Comparison of ENCODE assay signal across 25 mouse cellular contexts in genomic region chr10:82756466-82756865, GRCm38 (mm10). TPM values are rescaled to one million over a fixed set of nuclear protein-coding genes. Genes with fewer than 3 reads are reported as not detected.
DNase-seq lines count a peak whose midpoint lies in the region; ATAC-seq and TF ChIP-seq lines count a peak whose summit lies in the region.
"Had no signal": no experiment of that assay in that cellular context is flagged by ENCODE, and none has a peak within 500 bp of the region (broad histone marks: within the 10 kb centered on the region; RNA-seq: fewer than 3 reads in every experiment).

No protein-coding gene starts in this region.

- H3K4me1 ChIP-seq in E14TG2a.4 (replicated peaks; ENCODE audit: low read depth, low read length): peaks cover 79% of the 10 kb centered on the region

- no peak for TF ChIP-seq CTCF in E14TG2a.4 (conservative IDR thresholded peaks at IDR 0.05; ENCODE audit: low read length)

- DNase-seq in ES-CJ7 (ENCODE audit: low read depth, low spot score): peak; percentile 49
- DNase-seq in R1 (ENCODE audit: low read depth, low spot score): peak; percentile 76
- peak; percentile 82 for DNase-seq in ZHBTc4 (ENCODE audit: low read depth, low spot score)
- DNase-seq in adrenal gland, adult 2 months: no peak
- DNase-seq in gastrocnemius, postnatal 14 days: no peak
- no peak for DNase-seq in left cerebral cortex, postnatal 25 days (ENCODE audit: low spot score in 2 of 2)
- DNase-seq: adrenal gland, adult 8-10 months; adrenal gland, postnatal 10 days; adrenal gland, postnatal 14 days; adrenal gland, postnatal 25 days; adrenal gland, postnatal 36 days; B cell, adult 2 months; cerebellum, adult 11 months; cerebellum, adult 18-20 months; cerebellum, adult 2 months; cerebellum, adult 8-10 months; cerebellum, adult 9-10 months; cerebellum, adult 9-11 months had no signal

- H3K36me3 ChIP-seq in E14TG2a.4 (ENCODE audit: insufficient read depth, low read length): peaks cover 99% of the 10 kb centered on the region

- intact Hi-C loops in gastrocnemius, postnatal 14 days (cut with DNase I; ENCODE audit: low total_unique reads): no loop called here
- intact Hi-C loops in left cerebral cortex, postnatal 25 days (cut with DNase I): no loop called here

- no peak for ATAC-seq in monocyte, adult 5-6 weeks (replicated peaks; ENCODE audit: insufficient number of reproducible peaks, low FRiP score, low TSS enrichment, poor library complexity, severe bottlenecking)
- ATAC-seq: activated CD4-positive, CD25-positive, alpha-beta regulatory T cell, adult 4 months; CD4-positive, CD25-positive, alpha-beta regulatory T cell, adult 4 months; Patski had no signal

- peak overlapping the region; percentile 14; the same call in 1 of the 2 replicates for H3K4me3 ChIP-seq in E14TG2a.4 (replicated peaks; ENCODE audit: low read length)

- no peaks in the 10 kb centered on the region for H3K9me3 ChIP-seq in E14TG2a.4 (ENCODE audit: low read length)
- H3K9me3 ChIP-seq: G1E had no signal

- no peaks in the 10 kb centered on the region for H3K27me3 ChIP-seq in E14TG2a.4 (ENCODE audit: insufficient read depth, low read length)
- H3K27me3 ChIP-seq: CH12.LX, Patski had no signal

RNA-seq across cellular contexts. Expression of gene Nfyb, which starts 7.5 kb away (rescaled TPM):
- 66.8 to 95.1 TPM (median 91.5 TPM) in 3 replicates for total RNA-seq in monocyte, adult 5-6 weeks (2017)
- total RNA-seq in adrenal gland, adult 2 months (2021): 10 to 100 TPM; 15.2 to 19.8 TPM
- polyA plus RNA-seq in adrenal gland, adult 2 months (2012; rRNA removed): 1.9 and 5.1 TPM in 2 replicates
- total RNA-seq in gastrocnemius, postnatal 14 days (2021): 10 to 100 TPM; 24.0 to 30.3 TPM
- total RNA-seq in left cerebral cortex, postnatal 25 days (2021): 10 to 100 TPM; 59.7 to 63.4 TPM

Comparison
In these comparisons a context has a peak if more than half of its experiments do, and no peak if none do; other contexts are left out.
1. DNase-seq: peak in ES-CJ7 (single experiment), R1 (single experiment) and ZHBTc4 (single experiment); none in adrenal gland, adult 2 months (single experiment), gastrocnemius, postnatal 14 days (single experiment) and left cerebral cortex, postnatal 25 days (0 of 2).